Mouse (Mus musculus): Measurements from ENCODE around the gene Ece1. TPM values are rescaled to one million over a fixed set of nuclear protein-coding genes. Genes with fewer than 3 reads are reported as not detected.
"Not testable (repeated sequence)": the region's sequence is repeated elsewhere in the genome, so short reads cannot be mapped to it uniquely, and the experiment has no call there.

Gene Ece1
- polyA plus RNA-seq, 2 experiments: 11.4 to 15.9 TPM

GRCm38 (mm10) chr4:137837792-137838191 lies 24.2 kb upstream of the Ece1 start:
- DNase-seq (ENCODE audit: low read depth in 3 of 3, low spot score in 3 of 3) (no peak), ATAC-seq (ENCODE audit: insufficient read depth) (no peak)
- Histone ChIP-seq H3K27ac (no peak overlapping the region), H3K4me1 (replicated peaks; ENCODE audit: control insufficient read depth in 2 of 2, insufficient read depth in 2 of 2, low read length in 1 of 2) (no peaks in the 10 kb centered on the region), H3K9ac (replicated peaks) (no peak overlapping the region), H3K4me2 (ENCODE audit: low read depth) (no peak overlapping the region), H3K9me3 (ENCODE audit: control insufficient read depth, low read length) (no peaks in the 10 kb centered on the region), H3K27me3 (ENCODE audit: control insufficient read depth, insufficient read depth, low read length) (no peaks in the 10 kb centered on the region), H3K36me3 (replicated peaks; ENCODE audit: control insufficient read depth, insufficient read depth, low read depth) (no peaks in the 10 kb centered on the region), H3K4me3 (ENCODE audit: insufficient read depth in 1 of 2, low read depth in 2 of 2, low read length in 2 of 2) (no peak overlapping the region)
- WGBS (ENCODE audit: insufficient replicate concordance): 57% methylated on average over 8 of the region's 8 CpGs
- no peak for TF ChIP-seq CTCF (IDR thresholded peaks at IDR 0.05; ENCODE audit: low read depth)
- no peak for TF ChIP-seq EP300 (IDR thresholded peaks at IDR 0.05; ENCODE audit: low read depth)

- Histone ChIP-seq H3K4me3 (ENCODE audit: insufficient read depth in 1 of 2, low read depth in 2 of 2, low read length in 2 of 2) (no peak overlapping the region), H3K27me3 (ENCODE audit: control insufficient read depth, insufficient read depth, low read length) (no peaks in the 10 kb centered on the region), H3K27ac (no peak overlapping the region), H3K4me2 (ENCODE audit: low read depth) (no peak overlapping the region), H3K9ac (replicated peaks) (no peak overlapping the region), H3K36me3 (replicated peaks; ENCODE audit: control insufficient read depth, insufficient read depth, low read depth) (no peaks in the 10 kb centered on the region), H3K9me3 (ENCODE audit: control insufficient read depth, low read length) (no peaks in the 10 kb centered on the region), H3K4me1 (replicated peaks; ENCODE audit: control insufficient read depth in 2 of 2, insufficient read depth in 2 of 2, low read length in 1 of 2) (no peaks in the 10 kb centered on the region)
- DNase-seq (ENCODE audit: low read depth in 3 of 3, low spot score in 3 of 3) (no peak), ATAC-seq (ENCODE audit: insufficient read depth) (no peak)
- WGBS (ENCODE audit: insufficient replicate concordance): 69% methylated on average over 2 of the region's 2 CpGs
- TF ChIP-seq CTCF (IDR thresholded peaks at IDR 0.05; ENCODE audit: low read depth): no peak
- no peak for TF ChIP-seq EP300 (IDR thresholded peaks at IDR 0.05; ENCODE audit: low read depth)
Observed at GRCm38 (mm10) chr4:137838791-137839190, 23.2 kb upstream of the Ece1 start.

- Histone ChIP-seq H3K4me2 (ENCODE audit: low read depth) (no peak overlapping the region), H3K4me3 (ENCODE audit: insufficient read depth in 1 of 2, low read depth in 2 of 2, low read length in 2 of 2) (no peak overlapping the region), H3K9ac (replicated peaks) (no peak overlapping the region), H3K4me1 (replicated peaks; ENCODE audit: control insufficient read depth in 2 of 2, insufficient read depth in 2 of 2, low read length in 1 of 2) (no peaks in the 10 kb centered on the region), H3K36me3 (replicated peaks; ENCODE audit: control insufficient read depth, insufficient read depth, low read depth) (no peaks in the 10 kb centered on the region), H3K27me3 (ENCODE audit: control insufficient read depth, insufficient read depth, low read length) (no peaks in the 10 kb centered on the region), H3K27ac (no peak overlapping the region), H3K9me3 (ENCODE audit: control insufficient read depth, low read length) (no peaks in the 10 kb centered on the region)
- no peak for TF ChIP-seq CTCF (IDR thresholded peaks at IDR 0.05; ENCODE audit: low read depth)
- 61% methylated on average over 5 of the region's 5 CpGs for WGBS (ENCODE audit: insufficient replicate concordance)
- DNase-seq (ENCODE audit: low read depth in 3 of 3, low spot score in 3 of 3): no peak
- no peak for ATAC-seq (ENCODE audit: insufficient read depth)
Observed at GRCm38 (mm10) chr4:137839452-137839851, 22.6 kb upstream of the Ece1 start.

GRCm38 (mm10) chr4:137844656-137845055 lies 17.4 kb upstream of the Ece1 start:
- WGBS (ENCODE audit: insufficient replicate concordance): 17% methylated on average over 11 of the region's 11 CpGs
- Histone ChIP-seq H3K36me3 (replicated peaks; ENCODE audit: control insufficient read depth, insufficient read depth, low read depth) (no peaks in the 10 kb centered on the region), H3K9ac (replicated peaks) (no peak overlapping the region), H3K27ac (no peak overlapping the region), H3K4me2 (ENCODE audit: low read depth) (no peak overlapping the region), H3K27me3 (ENCODE audit: control insufficient read depth, insufficient read depth, low read length) (no peaks in the 10 kb centered on the region), H3K9me3 (ENCODE audit: control insufficient read depth, low read length) (no peaks in the 10 kb centered on the region), H3K4me3 (ENCODE audit: insufficient read depth in 1 of 2, low read depth in 2 of 2, low read length in 2 of 2) (no peak overlapping the region), H3K4me1 (replicated peaks; ENCODE audit: control insufficient read depth in 2 of 2, insufficient read depth in 2 of 2, low read length in 1 of 2) (no peaks in the 10 kb centered on the region)
- no peak for DNase-seq (ENCODE audit: low read depth in 3 of 3, low spot score in 3 of 3)
- TF ChIP-seq EP300 (IDR thresholded peaks at IDR 0.05; ENCODE audit: low read depth) (no peak), CTCF (IDR thresholded peaks at IDR 0.05; ENCODE audit: low read depth) (peak; percentile 91)
- ATAC-seq (ENCODE audit: insufficient read depth): no peak

- 37% methylated on average over 8 of the region's 8 CpGs for WGBS (ENCODE audit: insufficient replicate concordance)
- H3K4me1 ChIP-seq (replicated peaks; ENCODE audit: control insufficient read depth in 2 of 2, insufficient read depth in 2 of 2, low read length in 1 of 2); DNase-seq (ENCODE audit: low read depth in 3 of 3, low spot score in 3 of 3); H3K4me2 ChIP-seq (ENCODE audit: low read depth); H3K36me3 ChIP-seq (replicated peaks; ENCODE audit: control insufficient read depth, insufficient read depth, low read depth); H3K27me3 ChIP-seq (ENCODE audit: control insufficient read depth, insufficient read depth, low read length); H3K27ac ChIP-seq; ATAC-seq (ENCODE audit: insufficient read depth); H3K9ac ChIP-seq (replicated peaks); H3K9me3 ChIP-seq (ENCODE audit: control insufficient read depth, low read length); H3K4me3 ChIP-seq (ENCODE audit: insufficient read depth in 1 of 2, low read depth in 2 of 2, low read length in 2 of 2): not testable (repeated sequence)
Observed at GRCm38 (mm10) chr4:137847651-137848050, 14.4 kb upstream of the Ece1 start.

- no peak overlapping the region for H3K27ac ChIP-seq
- DNase-seq (ENCODE audit: low read depth in 3 of 3, low spot score in 3 of 3): no peak
- H3K4me2 ChIP-seq (ENCODE audit: low read depth): no peak overlapping the region
- H3K9ac ChIP-seq (replicated peaks): no peak overlapping the region
- no peaks in the 10 kb centered on the region for H3K9me3 ChIP-seq (ENCODE audit: control insufficient read depth, low read length)
- no peaks in the 10 kb centered on the region for H3K4me1 ChIP-seq (replicated peaks; ENCODE audit: control insufficient read depth in 2 of 2, insufficient read depth in 2 of 2, low read length in 1 of 2)
- H3K36me3 ChIP-seq (replicated peaks; ENCODE audit: control insufficient read depth, insufficient read depth, low read depth): no peaks in the 10 kb centered on the region
- no peak overlapping the region for H3K4me3 ChIP-seq (ENCODE audit: insufficient read depth in 1 of 2, low read depth in 2 of 2, low read length in 2 of 2)
- no peaks in the 10 kb centered on the region for H3K27me3 ChIP-seq (ENCODE audit: control insufficient read depth, insufficient read depth, low read length)
- no peak for TF ChIP-seq CTCF (IDR thresholded peaks at IDR 0.05; ENCODE audit: low read depth)
- ATAC-seq (ENCODE audit: insufficient read depth): no peak
- WGBS (ENCODE audit: insufficient replicate concordance): 75% methylated on average over 6 of the region's 6 CpGs
Observed at GRCm38 (mm10) chr4:137850161-137850560, 11.9 kb upstream of the Ece1 start.
